Comparison of ENCODE assay signal across 24 mouse cellular contexts in the genomic region with DNA sequence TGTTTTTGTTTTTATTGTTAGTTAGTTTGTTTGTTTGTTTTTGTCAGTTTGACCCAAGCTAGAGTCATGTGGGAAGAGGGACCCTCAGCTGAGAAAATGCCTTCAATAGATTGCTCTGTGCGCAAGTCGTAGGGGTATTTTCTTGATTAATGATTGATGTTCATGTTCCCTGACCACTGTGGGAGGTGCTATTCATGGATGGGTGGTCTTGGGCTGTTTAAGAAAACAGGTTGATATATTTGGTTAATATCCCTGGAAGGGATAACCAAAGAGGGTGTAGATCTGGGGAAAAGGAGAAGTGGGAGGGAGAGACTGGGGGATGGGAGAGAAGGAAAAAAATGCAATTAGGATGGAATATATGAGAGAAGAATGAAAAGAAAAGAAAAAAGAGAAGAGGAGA.
"Had no signal": no experiment of that assay in that cellular context is flagged by ENCODE, and none has a peak within 500 bp of the region (broad histone marks: within the 10 kb centered on the region; RNA-seq: fewer than 3 reads in every experiment).

No protein-coding gene starts in this region.

- H3K27me3 ChIP-seq: heart, embryonic 12.5 days; hindbrain, embryonic 12.5 days; intestine, embryonic 15.5 days; limb, embryonic 12.5 days; liver, embryonic 13.5 days; liver, embryonic 15.5 days had no signal

- H3K4me1 ChIP-seq: heart, embryonic 12.5 days; hindbrain, embryonic 10.5 days; hindbrain, embryonic 12.5 days; intestine, embryonic 15.5 days; limb, embryonic 10.5 days; limb, embryonic 12.5 days; liver, embryonic 13.5 days; liver, embryonic 15.5 days had no signal

- H3K36me3 ChIP-seq: heart, embryonic 10.5 days; heart, embryonic 12.5 days; hindbrain, embryonic 10.5 days; hindbrain, embryonic 12.5 days; intestine, embryonic 15.5 days; limb, embryonic 10.5 days; limb, embryonic 12.5 days; liver, embryonic 13.5 days; liver, embryonic 15.5 days had no signal

- H3K9me3 ChIP-seq: heart, embryonic 10.5 days; heart, embryonic 12.5 days; hindbrain, embryonic 10.5 days; hindbrain, embryonic 12.5 days; intestine, embryonic 15.5 days; limb, embryonic 10.5 days; limb, embryonic 12.5 days; liver, embryonic 13.5 days; liver, embryonic 15.5 days had no signal

- H3K27ac ChIP-seq: gastrocnemius, adult 2 months; heart, embryonic 10.5 days; hindbrain, embryonic 10.5 days; hindbrain, embryonic 12.5 days; hindbrain, embryonic 14.5 days; intestine, embryonic 15.5 days; layer of hippocampus, adult 2 months; left cerebral cortex, adult 2 months; limb, embryonic 10.5 days; limb, embryonic 12.5 days; liver, embryonic 13.5 days; liver, embryonic 15.5 days had no signal

- DNase-seq: gastrocnemius, adult 2 months; gastrocnemius, postnatal 10 days; gastrocnemius, postnatal 25 days; heart, adult 18-20 months; heart, postnatal 10 days; heart, postnatal 4 days; liver; liver, embryonic 13.5 days had no signal

- ATAC-seq: forebrain, embryonic 16.5 days; hindbrain, embryonic 16.5 days; inflammation-experienced regulatory T-cells, adult 6 months; intestine, embryonic 15.5 days; intestine, postnatal 0 days had no signal

- H3K9ac ChIP-seq: heart, embryonic 12.5 days; hindbrain, embryonic 12.5 days; hindbrain, embryonic 14.5 days; intestine, embryonic 15.5 days; limb, embryonic 12.5 days; liver, embryonic 13.5 days; liver, embryonic 15.5 days had no signal

- H3K4me3 ChIP-seq: gastrocnemius, adult 2 months; heart, embryonic 10.5 days; heart, embryonic 12.5 days; hindbrain, embryonic 10.5 days; hindbrain, embryonic 12.5 days; intestine, embryonic 15.5 days; layer of hippocampus, adult 2 months; left cerebral cortex, adult 2 months; limb, embryonic 10.5 days; limb, embryonic 12.5 days; liver, embryonic 13.5 days; liver, embryonic 15.5 days had no signal

- H3K4me2 ChIP-seq: heart, embryonic 12.5 days; hindbrain, embryonic 12.5 days; hindbrain, embryonic 14.5 days; intestine, embryonic 15.5 days; limb, embryonic 12.5 days; liver, embryonic 11.5 days; liver, embryonic 13.5 days; liver, embryonic 15.5 days had no signal
